Mouse (Mus musculus): ENCODE data around the gene Jazf1. TPM values are rescaled to one million over a fixed set of nuclear protein-coding genes. Genes with fewer than 3 reads are reported as not detected.

Gene Jazf1
- polyA plus RNA-seq, 1 experiment from 2014 or later: 33.3 TPM

DNA sequence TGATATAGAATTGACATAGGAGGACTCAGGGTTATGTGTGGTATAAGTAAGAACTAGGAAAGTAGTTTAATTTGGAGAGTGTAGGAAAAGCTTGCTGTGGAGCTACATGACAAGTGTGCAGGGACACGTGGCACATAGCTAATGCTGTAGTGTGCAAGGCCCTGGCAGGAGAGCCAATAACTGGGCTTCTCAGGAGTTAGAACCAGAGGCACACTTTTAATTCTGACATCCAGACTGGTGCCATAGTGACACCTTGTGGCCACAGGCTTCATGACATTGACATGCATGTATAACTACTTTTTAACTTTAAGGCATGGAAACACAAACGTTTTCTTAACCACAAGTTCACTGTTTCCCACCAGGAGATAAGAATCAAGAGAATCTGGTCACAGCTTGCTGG is 149.5 kb downstream of the Jazf1 start:
- H3K36me3 ChIP-seq: no peaks in the 10 kb centered on the region
- no peaks in the 10 kb centered on the region for H3K9me3 ChIP-seq
- 0 out of 2 replicates have a peak, but pooled peaks have one; percentile 57 for ATAC-seq (replicated peaks)
- H3K4me1 ChIP-seq: no peaks in the 10 kb centered on the region
- H3K4me3 ChIP-seq: no peak overlapping the region
- no peak overlapping the region for H3K4me2 ChIP-seq (replicated peaks)
- peaks cover 11% of the 10 kb centered on the region; the same call in 1 of the 2 replicates for H3K27me3 ChIP-seq
- H3K9ac ChIP-seq (replicated peaks): no peak overlapping the region
- 1% methylated on average over 2 of the region's 2 CpGs for WGBS
- H3K27ac ChIP-seq (replicated peaks): no peak overlapping the region

DNA sequence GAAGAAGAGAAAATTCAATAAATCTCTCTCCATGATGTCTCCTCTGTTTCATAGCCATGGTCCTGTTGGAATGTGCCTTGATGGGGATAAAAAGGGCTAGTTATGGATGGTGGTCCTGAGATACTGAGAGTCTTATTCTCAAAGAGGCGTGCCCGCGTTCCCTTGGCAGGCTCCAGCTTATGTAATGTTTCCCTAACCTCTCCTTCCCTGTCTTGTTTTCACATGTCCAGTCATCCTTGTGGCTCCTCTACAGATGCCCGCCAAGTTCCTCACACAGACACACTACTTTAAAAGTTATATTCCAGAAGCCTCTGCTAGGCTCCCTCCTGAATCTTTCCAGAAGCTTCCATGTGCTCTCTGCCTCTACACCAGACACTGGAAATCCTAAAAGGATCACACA is 151.0 kb downstream of the Jazf1 start:
- ATAC-seq (replicated peaks): no peak
- Histone ChIP-seq H3K27me3 (peaks cover 11% of the 10 kb centered on the region; the same call in 1 of the 2 replicates), H3K4me3 (no peak overlapping the region), H3K9me3 (no peaks in the 10 kb centered on the region), H3K9ac (replicated peaks) (no peak overlapping the region), H3K27ac (replicated peaks) (no peak overlapping the region), H3K4me2 (replicated peaks) (no peak overlapping the region), H3K36me3 (no peaks in the 10 kb centered on the region), H3K4me1 (no peaks in the 10 kb centered on the region)
- 91% methylated on average over 4 of the region's 4 CpGs for WGBS

DNA sequence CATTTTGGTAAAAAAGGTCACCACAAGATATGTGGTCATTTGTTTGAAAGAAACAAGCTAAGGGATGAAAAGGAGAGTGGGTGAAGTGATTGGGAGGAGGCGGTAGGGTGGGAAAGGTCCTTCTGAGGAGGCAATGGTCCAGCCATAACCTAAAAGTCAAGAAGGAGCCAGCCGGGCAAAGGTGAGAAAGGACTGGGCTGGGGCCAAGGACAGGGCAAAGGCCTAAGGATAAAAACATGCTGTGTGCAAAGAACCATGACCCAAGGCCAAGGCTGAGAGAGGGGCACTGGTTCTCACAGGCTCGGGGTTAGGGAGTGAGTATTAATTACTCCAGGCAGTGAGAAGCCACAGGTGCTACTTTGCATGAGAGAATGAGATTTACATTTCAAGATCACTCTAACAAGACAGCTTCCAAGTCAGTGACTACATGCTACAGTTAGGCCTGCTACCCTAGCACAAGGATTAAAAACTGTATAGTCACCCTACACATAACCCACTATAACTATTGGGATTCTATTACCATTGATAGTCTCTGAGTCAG is 151.5 kb downstream of the Jazf1 start:
- H3K4me1 ChIP-seq: no peaks in the 10 kb centered on the region
- H3K27ac ChIP-seq (replicated peaks): no peak overlapping the region
- no peak overlapping the region for H3K4me3 ChIP-seq
- no peaks in the 10 kb centered on the region for H3K9me3 ChIP-seq
- no peak for ATAC-seq (replicated peaks)
- peaks cover 11% of the 10 kb centered on the region; the same call in 1 of the 2 replicates for H3K27me3 ChIP-seq
- no peak overlapping the region for H3K9ac ChIP-seq (replicated peaks)
- 92% methylated on average over 3 of the region's 3 CpGs for WGBS
- no peaks in the 10 kb centered on the region for H3K36me3 ChIP-seq
- no peak overlapping the region for H3K4me2 ChIP-seq (replicated peaks)

DNA sequence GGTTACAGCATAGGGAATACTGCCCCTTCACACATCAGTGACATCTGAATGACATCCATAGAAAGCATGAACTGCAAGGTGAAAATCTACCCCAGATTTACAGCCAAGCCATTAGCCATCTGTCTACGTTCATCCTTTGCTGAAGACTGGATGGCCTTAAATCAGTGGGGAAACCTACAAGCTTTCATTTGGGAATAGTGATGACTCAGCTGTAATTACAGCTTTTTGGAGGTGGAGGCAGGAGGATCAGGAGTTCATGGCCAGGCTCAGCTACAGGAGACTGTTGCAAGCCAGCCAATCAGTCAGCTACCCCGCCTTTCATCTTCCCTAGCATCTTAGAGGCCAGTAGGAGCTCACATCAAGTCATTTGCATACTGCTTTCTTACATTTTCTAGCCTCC is 153.5 kb downstream of the Jazf1 start:
- Histone ChIP-seq H3K36me3 (no peaks in the 10 kb centered on the region), H3K9ac (replicated peaks) (no peak overlapping the region), H3K4me3 (no peak overlapping the region), H3K4me1 (no peaks in the 10 kb centered on the region), H3K9me3 (no peaks in the 10 kb centered on the region), H3K27me3 (peaks cover 8% of the 10 kb centered on the region; the same call in 1 of the 2 replicates), H3K27ac (replicated peaks) (no peak overlapping the region), H3K4me2 (replicated peaks) (no peak overlapping the region)
- WGBS: 81% methylated on average over 2 of the region's 2 CpGs
- ATAC-seq (replicated peaks): no peak

DNA sequence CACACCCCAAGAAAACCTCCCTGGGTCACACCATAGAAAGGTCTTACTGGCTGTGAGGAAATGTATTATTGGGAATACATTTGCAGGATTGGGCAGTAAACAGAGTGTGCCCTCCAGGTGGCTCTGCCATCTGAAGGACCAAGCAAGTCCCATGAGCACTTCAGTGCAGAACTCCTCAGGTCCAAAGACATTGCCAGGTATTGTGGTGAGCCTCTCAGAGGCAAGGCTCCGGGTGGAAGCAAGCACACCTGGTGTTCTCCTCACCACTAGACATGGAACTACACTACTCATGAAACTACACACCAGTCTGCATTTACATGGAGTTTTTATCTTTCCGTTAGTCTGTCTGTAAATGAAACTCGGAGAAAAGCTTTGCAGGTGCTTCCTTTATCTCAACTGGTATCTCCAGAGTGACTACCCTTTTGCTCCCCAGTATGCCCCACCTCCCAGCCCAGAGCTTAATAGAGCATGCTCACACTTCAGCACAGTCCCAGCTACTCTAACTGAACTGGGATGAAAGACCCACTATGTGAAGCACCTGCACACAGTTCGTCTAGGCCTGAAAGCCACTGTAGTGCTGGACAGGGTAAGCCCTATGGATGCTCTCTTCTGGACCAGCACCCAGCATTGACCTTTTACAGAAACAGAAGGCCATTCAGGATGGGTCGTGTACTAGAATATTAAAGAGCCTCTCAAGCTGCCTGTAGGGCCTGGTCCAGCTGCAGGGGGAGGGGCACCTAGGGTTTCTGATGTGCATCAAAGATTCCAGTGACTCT is 156.1 kb downstream of the Jazf1 start:
- H3K27me3 ChIP-seq: no peaks in the 10 kb centered on the region
- no peaks in the 10 kb centered on the region for H3K9me3 ChIP-seq
- H3K9ac ChIP-seq (replicated peaks): no peak overlapping the region
- no peaks in the 10 kb centered on the region for H3K36me3 ChIP-seq
- H3K4me1 ChIP-seq: no peaks in the 10 kb centered on the region
- H3K4me3 ChIP-seq: no peak overlapping the region
- no peak for ATAC-seq (replicated peaks)
- H3K27ac ChIP-seq (replicated peaks): no peak overlapping the region
- WGBS: 75% methylated on average over 5 of the region's 5 CpGs
- no peak overlapping the region for H3K4me2 ChIP-seq (replicated peaks)

DNA sequence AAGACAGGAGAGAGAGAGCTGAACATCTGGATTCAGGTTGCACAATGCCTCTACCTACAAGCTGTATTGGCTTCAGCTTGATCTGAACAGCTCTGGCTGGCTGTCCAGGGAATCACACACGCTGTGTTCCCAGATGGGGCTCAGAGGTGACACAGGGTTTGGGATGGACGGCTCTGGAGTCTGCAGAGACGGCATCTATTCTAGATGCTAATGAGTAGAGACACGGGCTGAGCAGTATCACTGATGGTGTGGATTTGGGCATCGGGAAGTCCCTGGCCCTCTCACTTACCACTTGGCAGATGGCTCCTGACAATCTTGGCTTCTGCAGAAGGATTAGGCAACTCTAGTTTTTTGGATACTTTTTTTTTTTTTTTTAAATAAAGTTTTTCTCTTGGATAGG is 161.6 kb downstream of the Jazf1 start:
- Histone ChIP-seq H3K9ac (replicated peaks) (no peak overlapping the region), H3K9me3 (no peaks in the 10 kb centered on the region), H3K4me1 (no peaks in the 10 kb centered on the region), H3K27ac (replicated peaks) (no peak overlapping the region), H3K4me3 (no peak overlapping the region), H3K27me3 (no peaks in the 10 kb centered on the region), H3K4me2 (replicated peaks) (no peak overlapping the region), H3K36me3 (no peaks in the 10 kb centered on the region)
- ATAC-seq (replicated peaks): no peak
- 71% methylated on average over 5 of the region's 5 CpGs for WGBS

DNA sequence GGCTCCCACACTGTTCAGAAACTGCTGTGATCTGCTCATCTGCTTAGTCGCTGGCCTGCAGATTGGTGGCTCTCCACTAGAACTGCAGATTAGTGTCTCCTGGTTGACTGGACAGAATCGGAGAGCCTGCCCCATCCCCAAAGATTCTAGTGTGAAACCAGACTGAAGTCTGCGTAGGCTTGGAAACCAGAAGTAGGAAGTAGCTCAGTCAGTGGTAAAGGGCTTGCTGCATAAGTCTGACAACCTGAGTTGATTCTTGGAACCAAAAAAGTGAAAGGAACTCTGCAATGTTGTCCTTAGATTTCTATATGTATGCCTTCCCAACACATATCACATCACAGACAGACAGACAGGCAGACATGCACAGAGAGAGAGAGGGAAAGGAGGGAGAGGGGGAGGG is 163.3 kb downstream of the Jazf1 start:
- H3K36me3 ChIP-seq: no peaks in the 10 kb centered on the region
- no peak overlapping the region for H3K27ac ChIP-seq (replicated peaks)
- H3K4me3 ChIP-seq: no peak overlapping the region
- no peaks in the 10 kb centered on the region for H3K9me3 ChIP-seq
- WGBS: 81% methylated on average over 3 of the region's 3 CpGs
- H3K9ac ChIP-seq (replicated peaks): no peak overlapping the region
- H3K4me2 ChIP-seq (replicated peaks): no peak overlapping the region
- no peaks in the 10 kb centered on the region for H3K4me1 ChIP-seq
- no peaks in the 10 kb centered on the region for H3K27me3 ChIP-seq
- ATAC-seq (replicated peaks): no peak

DNA sequence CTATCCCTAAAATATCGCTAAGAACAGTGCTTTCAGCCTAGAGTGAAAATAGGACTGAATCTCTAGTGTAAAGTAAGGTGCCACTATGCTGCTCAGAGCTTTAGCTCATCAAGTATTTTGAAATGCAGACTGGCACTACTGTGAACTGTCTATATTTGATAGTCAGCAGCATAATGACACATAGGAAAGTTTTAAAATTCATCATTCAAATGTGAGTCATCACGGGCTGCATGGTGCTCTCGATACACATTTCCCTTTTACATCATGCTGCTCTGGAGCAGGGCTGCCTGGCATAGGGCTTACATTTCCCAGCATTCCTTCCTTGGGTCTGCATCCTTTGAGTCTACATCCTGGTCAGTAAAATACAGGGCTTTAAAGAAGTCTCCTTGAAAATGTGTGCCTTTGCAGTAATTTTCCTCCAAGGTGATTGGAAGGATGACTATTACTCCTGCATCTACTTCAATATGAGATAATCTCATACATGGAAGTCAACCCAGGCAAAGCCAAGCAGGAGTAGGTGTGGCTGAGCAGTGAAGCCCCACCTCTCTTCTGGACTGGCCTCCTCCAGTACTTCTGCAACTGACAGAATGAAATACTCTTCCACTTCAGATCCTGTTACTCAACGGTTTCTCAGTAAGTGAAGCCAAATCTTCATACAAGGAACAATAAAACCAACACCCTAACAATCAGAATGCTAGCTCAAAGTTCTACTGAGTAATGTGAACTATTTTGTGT is 165.0 kb downstream of the Jazf1 start:
- WGBS: 90% methylated on average over 4 of the region's 4 CpGs
- Histone ChIP-seq H3K27me3 (no peaks in the 10 kb centered on the region), H3K36me3 (no peaks in the 10 kb centered on the region), H3K4me3 (no peak overlapping the region), H3K4me1 (no peaks in the 10 kb centered on the region), H3K9ac (replicated peaks) (no peak overlapping the region), H3K9me3 (no peaks in the 10 kb centered on the region), H3K4me2 (replicated peaks) (no peak overlapping the region), H3K27ac (replicated peaks) (no peak overlapping the region)
- ATAC-seq (replicated peaks): no peak

DNA sequence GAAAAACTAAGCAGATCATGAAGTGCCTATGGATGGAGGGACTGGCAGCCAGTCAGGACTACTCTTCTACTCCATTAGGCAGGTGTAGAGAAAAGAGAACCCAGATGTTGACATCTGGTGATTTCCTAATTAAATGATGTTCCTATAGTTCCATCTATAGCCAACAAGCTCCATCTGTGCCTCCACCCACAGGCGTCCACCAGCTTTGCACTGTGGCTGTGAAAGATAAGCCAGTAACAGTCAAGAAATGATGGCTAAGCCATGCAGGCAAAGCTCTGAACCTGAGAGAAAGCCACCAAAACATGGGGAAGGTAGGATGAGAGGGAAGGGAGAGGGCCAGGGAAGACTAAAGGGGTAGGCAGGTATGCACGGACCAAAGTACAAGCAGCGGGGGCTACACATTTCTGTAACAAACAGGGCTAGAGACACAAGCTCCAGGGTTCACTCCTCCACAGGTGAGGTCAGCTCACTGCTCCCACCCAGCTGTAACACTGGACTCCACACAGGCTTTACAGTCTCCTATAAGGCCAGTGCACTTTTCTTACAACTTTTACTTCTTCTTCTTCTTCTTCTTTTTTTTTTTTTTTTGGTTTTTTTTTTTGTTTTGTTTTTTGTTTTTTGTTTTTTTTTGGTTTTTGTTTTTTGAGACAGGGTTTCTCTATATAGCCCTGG is 168.7 kb downstream of the Jazf1 start:
- ATAC-seq (replicated peaks): no peak

DNA sequence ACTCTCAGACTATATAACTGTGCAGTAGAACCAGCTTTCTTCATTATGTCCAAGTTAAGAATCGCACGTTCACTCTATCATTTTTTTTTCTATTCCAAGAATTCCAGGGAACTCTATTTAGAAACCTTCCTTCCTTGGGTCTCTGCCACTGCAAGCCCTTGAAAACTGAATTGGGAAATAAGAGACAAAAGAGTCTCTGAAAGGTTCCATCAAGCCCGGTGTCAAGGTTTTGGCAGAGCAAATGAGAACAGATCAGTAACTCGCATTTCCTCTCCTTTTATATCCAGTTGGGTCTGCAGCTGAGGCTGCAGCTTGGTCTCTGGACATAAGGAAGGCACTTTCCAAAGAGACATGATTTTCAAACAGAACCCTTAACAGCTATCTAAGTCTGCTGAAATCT is 173.4 kb downstream of the Jazf1 start:
- WGBS: 13% methylated on average over 4 of the region's 4 CpGs
- peak; percentile 18; the same call in 1 of the 2 replicates for ATAC-seq (replicated peaks)
- H3K4me3 ChIP-seq: no peak overlapping the region
- H3K27ac ChIP-seq (replicated peaks): peak overlapping the region; percentile 54
- no peaks in the 10 kb centered on the region for H3K9me3 ChIP-seq
- peaks cover 27% of the 10 kb centered on the region for H3K4me1 ChIP-seq
- no peaks in the 10 kb centered on the region for H3K36me3 ChIP-seq
- 0 out of 2 replicates have a peak, but pooled peaks cover 6% of the 10 kb centered on the region for H3K27me3 ChIP-seq
- peak overlapping the region; percentile 39; the same call in 1 of the 2 replicates for H3K4me2 ChIP-seq (replicated peaks)
- H3K9ac ChIP-seq (replicated peaks): no peak overlapping the region

More for the DNA sequence above, 168.7 kb downstream of the Jazf1 start:
- no peaks in the 10 kb centered on the region for H3K36me3 ChIP-seq
- H3K4me1 ChIP-seq: peaks cover 9% of the 10 kb centered on the region
- no peak overlapping the region for H3K27ac ChIP-seq (replicated peaks)
- no peak overlapping the region for H3K4me2 ChIP-seq (replicated peaks)
- no peak overlapping the region for H3K4me3 ChIP-seq
- H3K27me3 ChIP-seq: no peaks in the 10 kb centered on the region
- no peaks in the 10 kb centered on the region for H3K9me3 ChIP-seq
- 93% methylated on average over 3 of the region's 3 CpGs for WGBS
- no peak overlapping the region for H3K9ac ChIP-seq (replicated peaks)

DNA sequence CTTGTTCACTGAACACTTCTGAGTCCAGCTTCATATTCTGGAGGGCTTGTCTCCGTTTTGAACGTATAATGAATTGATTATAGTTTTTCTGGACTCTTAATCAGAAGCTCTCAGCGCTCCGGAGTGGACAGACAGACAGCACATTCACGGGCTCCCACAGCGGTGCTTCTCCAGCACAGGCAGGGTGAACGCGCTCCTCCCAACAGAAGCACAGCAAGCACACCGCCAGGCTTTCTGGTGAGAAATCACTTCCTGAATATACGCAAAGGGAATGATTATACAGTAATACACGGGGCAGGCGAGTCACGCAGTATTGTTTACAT is 174.0 kb downstream of the Jazf1 start:
- no peaks in the 10 kb centered on the region for H3K36me3 ChIP-seq
- peak; percentile 75 for ATAC-seq (replicated peaks)
- peak overlapping the region; percentile 54 for H3K27ac ChIP-seq (replicated peaks)
- WGBS: 5% methylated on average over 13 of the region's 13 CpGs
- peaks cover 7% of the 10 kb centered on the region; the same call in 1 of the 2 replicates for H3K27me3 ChIP-seq
- 0 out of 2 replicates have a peak overlapping the region, but pooled peaks have one; percentile 8 for H3K4me3 ChIP-seq
- H3K9me3 ChIP-seq: no peaks in the 10 kb centered on the region
- H3K4me2 ChIP-seq (replicated peaks): peak overlapping the region; percentile 39
- peaks cover 27% of the 10 kb centered on the region for H3K4me1 ChIP-seq
- 0 out of 2 replicates have a peak overlapping the region, but pooled peaks have one; percentile 6 for H3K9ac ChIP-seq (replicated peaks)

Measured in forebrain, embryonic 15.5 days (tissue).